Mouse (Mus musculus): ENCODE results near the gene Ppp1r14a. TPM values are rescaled to one million over a fixed set of nuclear protein-coding genes. Genes with fewer than 3 reads are reported as not detected.

The Ppp1r14a gene
- total and polyA plus RNA-seq, 3 experiments = 3.8 to 7.1 TPM; not detected in 1

DNA sequence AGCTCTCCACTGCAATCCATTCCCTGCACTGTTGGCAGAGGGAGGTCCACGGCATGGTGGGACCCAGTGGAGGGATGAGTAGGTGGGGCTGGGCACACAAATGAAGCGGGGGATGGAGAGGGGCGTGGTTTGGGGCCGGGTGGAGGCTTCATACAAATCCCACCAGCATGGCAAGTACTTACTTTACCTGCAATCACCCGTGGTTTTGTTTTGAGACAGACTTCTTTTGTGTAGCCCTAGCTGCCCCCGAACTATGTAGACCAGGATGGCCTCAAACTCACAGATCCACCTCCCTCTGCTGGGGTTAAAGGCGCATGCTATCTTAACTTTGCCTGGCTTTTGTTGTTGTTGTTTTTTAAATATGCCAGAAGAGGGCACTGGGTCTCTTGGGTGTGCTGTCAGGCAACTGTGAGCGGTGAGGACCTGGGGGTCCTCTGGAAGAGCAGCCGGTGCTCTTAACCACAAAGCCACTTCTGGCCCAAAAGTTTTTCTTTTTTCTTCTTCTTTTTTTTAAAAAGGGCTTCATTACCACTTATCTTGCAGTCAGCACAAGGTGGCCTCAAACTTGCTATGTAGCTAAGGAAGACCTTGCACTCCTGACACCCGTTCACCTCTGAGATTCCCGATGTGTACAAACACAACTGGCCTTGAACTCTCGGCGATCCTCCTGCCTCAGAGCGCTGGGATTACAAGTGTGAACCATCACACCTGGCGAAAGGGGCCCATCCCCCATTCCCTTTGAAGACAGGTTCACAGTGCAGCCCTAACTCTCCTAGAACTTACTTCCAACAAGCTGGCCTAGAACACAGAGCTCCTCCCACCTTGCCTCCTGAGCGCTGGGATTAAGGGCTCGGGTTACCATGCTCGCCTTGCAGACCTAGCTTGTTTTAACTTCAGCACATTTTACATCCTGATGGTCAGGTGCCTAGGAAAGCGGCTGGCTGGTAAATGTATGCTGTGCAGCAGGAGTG, 30.5 kb downstream of the Ppp1r14a start:
- peak overlapping the region; percentile 49 for H3K27ac ChIP-seq (ENCODE audit: control insufficient read depth, low read depth, low read length)
- H3K4me3 ChIP-seq (ENCODE audit: control insufficient read depth in 1 of 2, insufficient read depth in 1 of 2, low read depth in 2 of 2, low read length in 2 of 2) = peak overlapping the region; percentile 39 to 49; a peak in 3 of 4 replicates
- peak; percentile 78 for DNase-seq (ENCODE audit: low read depth, low spot score)
- H3K27me3 ChIP-seq (ENCODE audit: control insufficient read depth in 1 of 2, insufficient read depth in 2 of 2, low read length in 2 of 2) = no peaks in the 10 kb centered on the region
- H3K4me1 ChIP-seq (ENCODE audit: control insufficient read depth in 1 of 2, insufficient read depth in 2 of 2, low read length in 2 of 2) = peaks cover 16 to 26% of the 10 kb centered on the region in 2 experiments
- peaks cover 0 to 24% of the 10 kb centered on the region in 2 experiments; a peak in 2 of 4 replicates for H3K36me3 ChIP-seq (ENCODE audit: control insufficient read depth in 1 of 2, insufficient read depth in 2 of 2, low read length in 2 of 2)
- H3K9me3 ChIP-seq (replicated peaks; ENCODE audit: insufficient read depth, low read length) = no peaks in the 10 kb centered on the region
- H3K79me2 ChIP-seq (ENCODE audit: control insufficient read depth, insufficient read depth, low read length, poor library complexity) = no peaks in the 10 kb centered on the region
- H3K9ac ChIP-seq (ENCODE audit: control insufficient read depth, low read depth, low read length, poor library complexity, severe bottlenecking) = peak overlapping the region; percentile 48
- TF ChIP-seq CHD1 (IDR thresholded peaks at IDR 0.05; ENCODE audit: low read depth, low read length) (no peak), POLR2AphosphoS2 (IDR thresholded peaks at IDR 0.05; ENCODE audit: low read length) (no peak), CTCF (IDR thresholded peaks at IDR 0.05 in 2 of 3, conservative IDR thresholded peaks at IDR 0.05 in 1 of 3; ENCODE audit: control insufficient read depth in 1 of 3, insufficient read depth in 1 of 3, low read depth in 2 of 3, low read length in 3 of 3, poor library complexity in 1 of 3, severe bottlenecking in 1 of 3) (peak; percentile 18 to 61 (median 42)), ZNF384 (IDR thresholded peaks at IDR 0.05; ENCODE audit: low read depth, low read length) (peak; percentile 76), POLR2A (IDR thresholded peaks at IDR 0.05; ENCODE audit: control insufficient read depth in 1 of 2, insufficient read depth in 1 of 2, low read depth in 1 of 2, low read length in 2 of 2, poor library complexity in 1 of 2) (no peak), SIN3A (IDR thresholded peaks at IDR 0.05; ENCODE audit: low read length) (peak; percentile 83), MYC (IDR thresholded peaks at IDR 0.05; ENCODE audit: low read depth, low read length) (0 out of 2 replicates have a peak, but pooled peaks have one; percentile 16), CHD2 (IDR thresholded peaks at IDR 0.05; ENCODE audit: low read length) (no peak), KAT2A (conservative IDR thresholded peaks at IDR 0.05; ENCODE audit: low read depth, low read length) (no peak), JUND (IDR thresholded peaks at IDR 0.05; ENCODE audit: low read depth, low read length) (no peak), TAL1 (IDR thresholded peaks at IDR 0.05; ENCODE audit: low read length) (peak; percentile 64), MAZ (IDR thresholded peaks at IDR 0.05; ENCODE audit: low read depth, low read length) (0 out of 2 replicates have a peak, but pooled peaks have one; percentile 53), POLR2AphosphoS5 (IDR thresholded peaks at IDR 0.05; ENCODE audit: borderline replicate concordance, low read depth, low read length) (no peak), ZC3H11A (IDR thresholded peaks at IDR 0.05; ENCODE audit: low read depth, low read length) (peak; percentile 38; the same call in 1 of the 2 replicates), MAFK (IDR thresholded peaks at IDR 0.05; ENCODE audit: borderline replicate concordance, low read depth, low read length) (no peak), TBP (IDR thresholded peaks at IDR 0.05; ENCODE audit: low read depth, low read length) (no peak), EP300 (IDR thresholded peaks at IDR 0.05; ENCODE audit: low read depth in 1 of 2, low read length in 2 of 2) (peak; percentile 9 to 12; a peak in 1 of 4 replicates), ETS1 (IDR thresholded peaks at IDR 0.05; ENCODE audit: low read depth, low read length) (0 out of 2 replicates have a peak, but pooled peaks have one; percentile 21), MXI1 (IDR thresholded peaks at IDR 0.05; ENCODE audit: low read depth, low read length) (peak; percentile 62), MAX (IDR thresholded peaks at IDR 0.05; ENCODE audit: low read length) (no peak), GABPA (IDR thresholded peaks at IDR 0.05; ENCODE audit: low read depth, low read length) (no peak), RAD21 (IDR thresholded peaks at IDR 0.05; ENCODE audit: low read depth, low read length) (peak; percentile 56), USF2 (IDR thresholded peaks at IDR 0.05; ENCODE audit: borderline replicate concordance in 1 of 2, insufficient read depth in 1 of 2, low read depth in 1 of 2, low read length in 2 of 2) (no peak), TCF12 (IDR thresholded peaks at IDR 0.05; ENCODE audit: low read depth, low read length) (0 out of 2 replicates have a peak, but pooled peaks have one; percentile 9), ZMIZ1 (IDR thresholded peaks at IDR 0.05; ENCODE audit: low read depth, low read length) (no peak), BHLHE40 (IDR thresholded peaks at IDR 0.05; ENCODE audit: borderline replicate concordance, low read depth, low read length) (no peak), E2F4 (IDR thresholded peaks at IDR 0.05; ENCODE audit: borderline replicate concordance, low read depth, low read length) (no peak), UBTF (IDR thresholded peaks at IDR 0.05; ENCODE audit: borderline replicate concordance, insufficient read depth, low read depth, low read length) (no peak), GATA1 (IDR thresholded peaks at IDR 0.05; ENCODE audit: low read depth, low read length) (no peak), MEF2A (IDR thresholded peaks at IDR 0.05; ENCODE audit: extremely low read depth, insufficient replicate concordance, low read depth, low read length, poor library complexity, severe bottlenecking) (no peak), HCFC1 (IDR thresholded peaks at IDR 0.05; ENCODE audit: low read depth, low read length) (0 out of 2 replicates have a peak, but pooled peaks have one; percentile 35), NELFE (IDR thresholded peaks at IDR 0.05; ENCODE audit: low read depth, low read length) (no peak), SMC3 (IDR thresholded peaks at IDR 0.05; ENCODE audit: low read depth, low read length) (peak; percentile 55), USF1 (IDR thresholded peaks at IDR 0.05; ENCODE audit: low read depth, low read length) (no peak), ZKSCAN1 (IDR thresholded peaks at IDR 0.05; ENCODE audit: low read depth, low read length) (no peak; the same call in 1 of the 2 replicates)

Data from MEL (cell line).